Mouse (Mus musculus) heart, postnatal 10 days (tissue): Measurements from ENCODE around the gene Stoml3. TPM values are rescaled to one million over a fixed set of nuclear protein-coding genes. Genes with fewer than 3 reads are reported as not detected.

Experiments used
- total RNA-seq, 2 experiments: library from RNA; stranded (reverse); gene quantifications; 2 replicates each; pipeline ENCODE4 v1.2.3; 2021

Gene Stoml3
- total RNA-seq, 2 experiments from 2014 or later, result not detected

Other genes starting within 250 kb of the Stoml3 start
- 1 to 10 TPM; 7.6 to 7.9 TPM for gene Nhlrc3, start 25.3 kb upstream of the Stoml3 start, total RNA-seq
- gene Proser1, start 25.0 kb upstream of the Stoml3 start, total RNA-seq, result 10 to 100 TPM; 15.0 to 15.1 TPM
- gene Frem2, start 168.7 kb downstream of the Stoml3 start, total RNA-seq, result 10 to 100 TPM; 16.8 to 22.9 TPM